Mouse (Mus musculus) neutrophil, adult 5-6 weeks (primary cell): Measurements from ENCODE around the gene Elk3. TPM values are rescaled to one million over a fixed set of nuclear protein-coding genes. Genes with fewer than 3 reads are reported as not detected.

Experiments
- ATAC-seq: fragments of 151-379, 151-347 bp; 2 replicates; pipeline ENCODE4 v1.8.0; 2017; ENCODE audit warnings: mild to moderate bottlenecking, moderate TSS enrichment; ENCODE audit not compliant: insufficient number of reproducible peaks, poor library complexity, low FRiP score, severe bottlenecking; ENCODE audit errors: extremely low read depth
- total RNA-seq: library from RNA; stranded (forward); fragments of 200-1000 nt; gene quantifications from 2 replicates; pipeline ENCODE4 v1.2.3, GENCODE M21; 2017

The Elk3 gene
- total RNA-seq, 1 experiment from 2014 or later = 17.2 TPM

- no peak for ATAC-seq
These were observed 5.0 kb downstream of the Elk3 start for GRCm38 (mm10) chr10:93305946-93306345.

GRCm38 (mm10) chr10:93303231-93303630 lies 7.7 kb downstream of the Elk3 start:
- ATAC-seq = no peak

- no peak for ATAC-seq
These were observed 9.1 kb downstream of the Elk3 start for GRCm38 (mm10) chr10:93301831-93302230.

- ATAC-seq = no peak
These were observed 12.7 kb downstream of the Elk3 start for GRCm38 (mm10) chr10:93298208-93298607.

- no peak for ATAC-seq
These were observed 13.2 kb downstream of the Elk3 start for GRCm38 (mm10) chr10:93297774-93298173.

- no peak for ATAC-seq
These were observed 16.3 kb downstream of the Elk3 start for GRCm38 (mm10) chr10:93294547-93295219.

GRCm38 (mm10) chr10:93293621-93294020 lies 17.3 kb downstream of the Elk3 start:
- no peak for ATAC-seq

GRCm38 (mm10) chr10:93291843-93292242 lies 19.1 kb downstream of the Elk3 start:
- no peak for ATAC-seq

- ATAC-seq = no peak
These were observed 19.6 kb downstream of the Elk3 start for GRCm38 (mm10) chr10:93291352-93291751.

- no peak for ATAC-seq
These were observed 21.5 kb downstream of the Elk3 start for GRCm38 (mm10) chr10:93289404-93289803.

- ATAC-seq = no peak
These were observed 22.6 kb downstream of the Elk3 start for GRCm38 (mm10) chr10:93288336-93288735.

- no peak for ATAC-seq
These were observed 23.3 kb downstream of the Elk3 start for GRCm38 (mm10) chr10:93287551-93288145.

- no peak for ATAC-seq
These were observed 25.4 kb downstream of the Elk3 start for GRCm38 (mm10) chr10:93285489-93285888.

- no peak for ATAC-seq
These were observed 27.7 kb downstream of the Elk3 start for GRCm38 (mm10) chr10:93283258-93283657.

- ATAC-seq = no peak
These were observed 28.4 kb downstream of the Elk3 start for GRCm38 (mm10) chr10:93282526-93282964.

- ATAC-seq = no peak
These were observed 29.8 kb downstream of the Elk3 start for GRCm38 (mm10) chr10:93281092-93281491.

GRCm38 (mm10) chr10:93280586-93280985 lies 30.3 kb downstream of the Elk3 start:
- ATAC-seq = no peak

GRCm38 (mm10) chr10:93279062-93279461 lies 31.9 kb downstream of the Elk3 start:
- ATAC-seq = no peak

GRCm38 (mm10) chr10:93278361-93278760 lies 32.6 kb downstream of the Elk3 start:
- no peak for ATAC-seq

GRCm38 (mm10) chr10:93276857-93277256 lies 34.1 kb downstream of the Elk3 start:
- no peak for ATAC-seq

GRCm38 (mm10) chr10:93276349-93276763 lies 34.6 kb downstream of the Elk3 start:
- no peak for ATAC-seq
